Mouse (Mus musculus) spleen, adult 12 weeks (tissue): Measurements from ENCODE around the gene Usp15.
"Not testable (repeated sequence)": the region's sequence is repeated elsewhere in the genome, so short reads cannot be mapped to it uniquely, and the experiment has no call there.

ENCODE experiments used
- DNase-seq: peaks from one replicate; pipeline ENCODE4 v3.0.0; 2022; ENCODE audit warnings: low spot score

Gene Usp15

DNA sequence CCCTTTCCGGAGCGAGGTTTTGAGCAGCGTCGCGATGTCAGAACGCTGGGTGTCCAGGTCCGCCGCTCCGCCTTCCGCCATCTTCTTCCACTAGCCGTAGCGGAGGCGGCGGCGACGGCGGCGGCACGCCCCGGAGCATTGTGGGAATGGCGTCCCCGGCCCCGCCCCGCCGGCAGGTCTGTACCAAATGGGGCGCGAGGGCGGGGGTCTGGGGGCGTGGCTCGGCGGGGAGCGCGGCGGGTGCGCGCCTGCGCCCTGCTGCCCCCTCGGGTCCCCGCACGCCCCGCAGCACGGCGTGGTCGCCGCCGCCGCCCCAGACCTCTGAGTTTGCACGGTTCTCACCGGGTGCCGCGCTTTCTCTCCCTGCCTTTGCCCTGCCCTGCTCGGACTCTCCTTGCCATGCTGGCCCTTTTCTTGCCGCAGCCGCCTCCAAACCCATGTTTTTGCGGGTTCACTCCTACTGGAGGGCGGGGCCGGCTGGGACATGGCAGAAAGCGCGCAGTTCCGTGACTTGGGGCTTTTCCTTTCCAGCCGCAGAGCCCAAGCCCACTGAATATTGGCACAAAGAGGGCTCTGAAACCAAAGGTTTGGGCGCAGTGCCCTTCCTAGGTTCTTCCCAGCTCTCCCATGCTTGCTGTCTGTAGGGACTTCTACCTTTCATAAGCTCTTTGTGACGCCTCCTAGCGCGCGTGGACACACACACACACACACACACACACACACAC is at the start of gene Usp15:
Gene Usp15 (minus strand): TSS at position 161 of the 725 bp plus-strand sequence.
- peak; percentile 91 for DNase-seq

DNA sequence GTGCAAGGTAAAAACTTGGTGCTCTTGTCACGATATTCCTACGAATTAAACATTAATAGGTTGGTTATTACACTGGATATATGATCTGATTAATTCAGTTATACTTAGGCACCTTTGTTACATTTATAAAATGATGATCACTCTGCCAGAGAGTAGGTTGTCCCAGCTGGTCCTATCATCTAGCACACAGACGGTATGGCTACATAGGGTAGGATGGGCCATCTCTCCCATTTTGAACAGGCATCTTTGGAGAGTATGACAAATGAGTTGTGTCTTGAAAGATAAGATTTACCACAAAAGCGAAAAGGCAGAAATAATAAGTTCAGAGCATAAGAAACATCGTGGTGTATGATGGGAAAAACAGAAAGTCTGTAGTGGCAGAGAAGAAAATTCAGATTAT is 32.6 kb upstream of the Usp15 start:
- DNase-seq = no peak

DNA sequence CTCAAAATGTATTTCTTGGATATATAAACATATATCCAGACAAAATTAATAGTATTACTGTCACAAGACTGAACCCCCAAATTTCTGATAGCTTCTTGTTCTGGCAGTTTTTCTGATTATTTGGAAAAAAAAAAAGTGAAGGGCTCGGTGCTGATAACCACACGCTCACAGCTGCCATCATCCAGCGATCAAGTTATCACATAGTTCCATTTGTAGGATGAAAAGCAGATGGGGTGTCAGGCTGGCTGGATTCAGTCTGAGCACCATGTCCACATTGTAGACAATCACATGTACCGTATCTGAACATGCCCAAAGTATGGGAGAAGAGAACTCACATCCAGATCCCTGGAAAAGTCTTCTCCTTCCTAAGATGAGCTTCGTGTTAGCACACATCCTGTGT is 26.0 kb upstream of the Usp15 start:
- no peak for DNase-seq

DNA sequence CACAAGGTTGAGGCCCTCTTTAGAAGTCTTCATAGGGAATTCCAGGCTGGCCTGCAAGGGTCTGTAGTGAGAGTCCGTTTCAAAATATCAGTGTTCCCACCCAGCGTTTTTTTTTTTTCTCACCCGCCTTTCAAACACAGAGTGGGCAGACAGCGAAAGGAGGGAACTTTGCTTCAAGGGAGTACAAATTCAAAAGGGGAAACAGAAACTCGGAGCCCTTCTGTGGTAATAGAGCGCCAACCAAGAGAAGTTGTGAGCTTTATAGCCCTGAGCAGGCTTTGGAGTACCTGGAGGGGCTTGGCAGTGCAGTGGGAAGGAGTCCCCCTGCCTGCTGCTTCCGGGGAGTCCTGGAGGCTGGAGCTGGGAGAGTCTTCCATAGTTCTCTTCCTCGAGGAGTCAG is 12.7 kb upstream of the Usp15 start:
- DNase-seq = no peak

GRCm38 (mm10) chr10:123208336-123208735 is 11.5 kb upstream of the Usp15 start:
- DNase-seq = no peak

GRCm38 (mm10) chr10:123206074-123206473 is 9.3 kb upstream of the Usp15 start:
- DNase-seq = no peak

DNA sequence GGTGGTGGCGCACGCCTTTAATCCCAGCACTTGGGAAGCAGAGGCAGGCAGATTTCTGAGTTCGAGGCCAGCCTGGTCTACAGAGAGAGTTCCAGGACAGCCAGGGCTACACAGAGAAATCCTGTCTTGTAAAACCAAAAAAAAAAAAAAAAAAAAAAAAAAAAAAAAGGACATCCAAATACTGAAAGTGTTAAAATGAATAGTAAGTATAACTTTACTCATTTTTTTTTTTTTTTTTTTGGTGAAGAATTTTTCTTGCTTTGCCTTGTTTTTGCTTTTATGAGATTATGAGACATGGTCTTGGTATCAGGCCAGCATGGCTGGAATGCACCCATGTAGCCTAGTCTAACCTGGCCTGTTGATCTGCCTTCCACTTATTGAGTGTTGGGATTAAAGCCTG is 8.6 kb upstream of the Usp15 start:
- DNase-seq = not testable (repeated sequence)

GRCm38 (mm10) chr10:123201981-123202758 is 5.4 kb upstream of the Usp15 start:
- DNase-seq = no peak

GRCm38 (mm10) chr10:123201436-123201835 is 4.6 kb upstream of the Usp15 start:
- no peak for DNase-seq

GRCm38 (mm10) chr10:123200996-123201395 is 4.2 kb upstream of the Usp15 start:
- DNase-seq = no peak

DNA sequence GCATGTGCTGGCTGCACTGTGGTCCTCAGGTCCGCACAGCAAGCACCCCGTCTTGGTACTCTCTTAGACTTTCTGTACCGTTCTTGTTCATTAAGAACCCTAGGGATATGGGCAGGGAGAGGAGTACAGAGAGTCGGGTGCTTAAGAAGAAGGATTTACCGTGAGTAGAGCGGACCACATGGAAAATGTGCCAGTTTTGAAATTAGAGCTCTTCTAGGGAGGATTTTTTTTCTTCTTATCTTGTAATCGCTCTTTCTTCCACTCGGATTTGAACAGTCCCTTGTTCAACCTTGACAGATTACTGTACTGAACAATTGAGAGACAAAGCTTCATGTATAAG is 3.5 kb upstream of the Usp15 start:
- DNase-seq = no peak

DNA sequence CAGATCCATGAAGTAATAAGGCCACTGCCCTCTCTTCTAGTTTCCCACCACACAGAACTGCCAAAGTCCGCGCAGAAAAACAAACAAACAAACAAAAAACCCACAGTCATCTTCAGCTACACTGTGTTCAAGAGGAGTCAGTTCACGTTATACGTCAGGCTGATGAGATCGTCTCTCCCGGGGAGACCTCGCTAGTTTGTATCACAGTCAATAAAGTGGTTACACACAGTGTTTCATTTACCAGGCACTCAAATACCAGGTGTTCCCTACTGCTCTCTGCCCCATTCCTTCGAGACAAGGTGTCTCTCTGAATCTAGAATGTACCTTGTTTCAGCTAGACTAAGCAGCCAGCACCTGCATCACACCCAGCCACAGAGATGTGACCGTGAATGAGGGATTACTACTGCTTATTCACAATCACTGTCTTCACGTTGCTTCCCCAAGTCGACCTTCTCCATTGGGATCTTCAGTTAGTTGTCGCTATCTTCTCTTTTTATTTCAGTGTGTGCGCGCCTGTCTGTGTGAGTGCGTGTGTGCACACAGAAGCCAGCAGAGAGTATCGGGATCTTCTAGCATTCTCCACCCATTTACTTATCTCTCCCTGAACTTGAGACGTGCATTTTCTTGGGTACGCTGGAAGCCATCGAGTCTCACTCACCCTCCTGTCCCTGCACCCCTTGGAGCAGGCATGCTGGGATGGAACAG is 3.0 kb upstream of the Usp15 start:
- no peak for DNase-seq

DNA sequence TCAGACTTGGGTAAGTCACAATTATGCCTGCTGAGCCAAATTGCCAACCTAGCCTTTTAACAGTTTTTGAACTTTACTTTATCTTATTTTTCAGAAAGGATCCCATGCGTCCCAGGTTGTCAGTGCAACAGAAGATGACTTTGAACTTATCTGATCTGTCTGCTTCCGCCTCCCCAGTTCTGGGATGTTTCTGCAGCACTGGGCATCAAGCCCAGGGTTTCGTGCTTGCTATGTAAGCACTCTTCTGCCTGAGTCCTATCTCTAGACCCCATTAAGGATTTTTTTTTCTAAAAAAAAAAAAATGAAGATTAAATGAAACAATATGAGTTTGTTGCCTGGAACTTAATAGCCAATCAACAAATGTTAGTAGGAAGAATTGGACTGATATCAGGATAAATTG is 2.3 kb upstream of the Usp15 start:
- no peak for DNase-seq

GRCm38 (mm10) chr10:123198183-123198582 is 1.4 kb upstream of the Usp15 start:
- no peak for DNase-seq

GRCm38 (mm10) chr10:123195961-123196834 is 597 bp downstream of the Usp15 start:
- peak; percentile 56 for DNase-seq

DNA sequence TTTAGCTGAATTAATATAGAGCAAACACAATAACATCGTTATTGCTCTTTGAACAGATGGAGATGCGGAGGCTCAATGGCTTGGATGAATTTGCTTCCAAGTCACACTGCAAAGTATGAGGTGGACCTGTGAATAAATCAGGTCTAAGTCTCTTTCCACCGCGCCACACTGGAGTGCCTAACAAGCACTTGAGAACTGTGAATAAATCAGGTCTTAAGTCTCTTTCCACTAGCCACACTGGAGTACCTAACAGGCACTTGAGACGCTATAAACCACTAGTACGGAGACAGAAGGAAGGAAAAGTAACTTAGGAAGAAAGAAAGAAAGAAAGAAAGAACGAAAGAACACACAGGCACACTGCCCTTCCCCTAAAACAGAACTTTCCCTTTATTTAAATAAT is 1.3 kb downstream of the Usp15 start:
- DNase-seq = no peak

GRCm38 (mm10) chr10:123191038-123191437 is 5.8 kb downstream of the Usp15 start:
- no peak for DNase-seq

DNA sequence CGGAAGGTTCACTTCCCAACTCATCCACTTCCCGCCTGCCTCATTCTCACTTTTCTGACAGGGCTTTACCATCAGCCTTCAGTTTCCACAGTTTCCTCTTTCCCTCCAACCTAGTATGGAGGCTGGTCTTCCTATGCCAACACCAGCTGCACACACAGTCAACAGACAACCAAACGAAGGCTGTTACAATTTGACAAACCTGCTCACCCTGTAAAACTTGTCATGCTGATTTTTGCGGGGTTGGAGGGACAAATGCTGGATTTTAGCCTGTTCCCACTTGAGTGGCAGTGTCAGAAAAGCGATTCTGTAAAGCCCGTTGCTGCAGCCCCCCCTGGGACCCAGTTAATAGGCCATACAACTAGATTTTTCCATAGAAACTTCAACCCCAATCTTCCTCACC is 9.5 kb downstream of the Usp15 start:
- DNase-seq = no peak

DNA sequence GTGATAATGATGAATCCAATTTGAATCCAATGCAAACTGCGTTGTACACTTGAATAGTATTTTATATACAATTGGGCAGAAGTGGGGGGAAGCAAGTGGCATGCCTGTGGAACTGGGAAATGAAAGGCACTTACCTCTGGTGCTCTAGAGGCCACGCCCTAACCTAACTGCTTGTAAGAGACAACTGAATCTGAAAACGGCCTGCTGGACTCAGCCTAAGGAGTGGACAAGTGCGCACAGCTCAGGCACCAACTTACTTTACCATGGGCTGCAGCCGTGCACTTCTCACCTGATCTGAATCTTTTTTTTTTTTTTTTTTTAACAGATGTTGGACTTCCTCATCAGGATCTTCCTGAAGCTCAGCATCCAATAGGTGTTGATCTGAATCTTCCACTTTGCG is 10.9 kb downstream of the Usp15 start:
- no peak for DNase-seq

- no peak for DNase-seq
Observed at GRCm38 (mm10) chr10:123183743-123184142, 13.1 kb downstream of the Usp15 start.

DNA sequence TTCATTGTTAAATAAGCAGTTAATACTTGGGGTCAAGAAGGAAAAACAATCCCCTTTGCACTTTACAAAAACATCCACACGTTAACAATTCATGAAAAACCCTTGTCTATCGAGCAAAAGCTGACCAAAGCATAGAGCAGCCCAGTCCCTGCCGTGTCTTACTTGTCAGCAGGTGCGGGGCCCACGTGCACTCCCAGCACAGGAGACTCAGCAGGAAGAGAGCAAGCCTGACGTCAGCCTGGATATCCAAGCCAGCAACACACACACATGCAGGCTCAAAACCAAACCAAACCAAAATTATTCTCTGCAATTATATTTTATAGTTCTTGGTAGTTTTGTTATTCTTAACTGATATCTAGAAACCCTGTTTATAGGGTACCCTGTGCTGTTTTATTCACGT is 13.6 kb downstream of the Usp15 start:
- no peak for DNase-seq

DNA sequence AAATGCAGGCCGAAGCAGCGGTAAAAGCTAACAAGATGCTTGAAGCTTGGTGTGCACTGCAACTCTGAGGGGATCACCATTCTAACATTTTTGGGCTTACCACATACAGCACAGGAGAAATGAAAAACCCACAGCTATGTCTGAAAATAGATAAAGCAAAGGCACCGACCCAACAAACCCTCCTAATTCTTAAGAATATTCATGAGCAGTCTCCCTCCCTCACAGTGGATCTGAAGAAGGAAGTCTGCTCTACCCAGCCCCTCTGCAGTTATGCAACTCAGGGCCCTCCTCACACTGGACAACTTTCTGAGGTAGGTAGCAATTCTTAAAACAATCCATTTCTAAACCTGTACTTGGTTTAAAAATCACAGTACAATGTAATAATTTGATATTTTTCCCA is 14.4 kb downstream of the Usp15 start:
- DNase-seq = no peak
